24 mouse cellular contexts compared by ENCODE assay signal in genomic region chr1:60137346-60137745, GRCm38 (mm10). TPM values are rescaled to one million over a fixed set of nuclear protein-coding genes. Genes with fewer than 3 reads are reported as not detected.
DNase-seq lines count a peak whose midpoint lies in the region; ATAC-seq and TF ChIP-seq lines count a peak whose summit lies in the region.
"Had no signal": no experiment of that assay in that cellular context is flagged by ENCODE, and none has a peak within 500 bp of the region (broad histone marks: within the 10 kb centered on the region; RNA-seq: fewer than 3 reads in every experiment).

No protein-coding gene starts in this region.

- peak; percentile 64; the same call in 1 of the 2 replicates for ATAC-seq in kidney, embryonic 14.5 days (ENCODE audit: low FRiP score, low TSS enrichment)
- ATAC-seq in kidney, embryonic 16.5 days (ENCODE audit: low FRiP score, low TSS enrichment), result no peak
- ATAC-seq in megakaryocyte, adult 5-6 weeks (ENCODE audit: poor library complexity, severe bottlenecking), result no peak
- ATAC-seq: activated CD4-positive, CD25-positive, alpha-beta regulatory T cell, adult 4 months; forebrain, embryonic 14.5 days; forebrain, embryonic 16.5 days had no signal

- no peaks in the 10 kb centered on the region; the same call in 1 of the 2 replicates for H3K36me3 ChIP-seq in kidney, embryonic 14.5 days (ENCODE audit: control insufficient read depth, insufficient read depth, low read length)
- 0 out of 2 replicates have a peak, but pooled peaks cover 2% of the 10 kb centered on the region for H3K36me3 ChIP-seq in kidney, embryonic 16.5 days (ENCODE audit: insufficient read depth, low read length)
- H3K36me3 ChIP-seq in ES-E14 (ENCODE audit: control insufficient read depth, insufficient read depth, low read length, poor library complexity, severe bottlenecking), result no peaks in the 10 kb centered on the region
- H3K36me3 ChIP-seq: forebrain, embryonic 12.5 days had no signal

- no peaks in the 10 kb centered on the region for H3K4me1 ChIP-seq in kidney, embryonic 14.5 days (ENCODE audit: control insufficient read depth, insufficient read depth, low read length)
- H3K4me1 ChIP-seq in kidney, embryonic 16.5 days (ENCODE audit: insufficient read depth, low read length), result no peaks in the 10 kb centered on the region
- no peaks in the 10 kb centered on the region for H3K4me1 ChIP-seq in ES-E14 (ENCODE audit: control insufficient read depth in 2 of 2, insufficient read depth in 2 of 2, low read length in 2 of 2, poor library complexity in 1 of 2)
- H3K4me1 ChIP-seq: embryonic facial prominence, embryonic 13.5 days; embryonic facial prominence, embryonic 15.5 days; forebrain, embryonic 10.5 days; forebrain, embryonic 12.5 days had no signal

- no peaks in the 10 kb centered on the region for H3K27me3 ChIP-seq in kidney, embryonic 14.5 days (ENCODE audit: control insufficient read depth, insufficient read depth, low read length)
- no peaks in the 10 kb centered on the region for H3K27me3 ChIP-seq in kidney, embryonic 16.5 days (ENCODE audit: insufficient read depth, low read length)
- H3K27me3 ChIP-seq: embryonic facial prominence, embryonic 13.5 days; embryonic facial prominence, embryonic 15.5 days; forebrain, embryonic 12.5 days had no signal

- H3K27ac ChIP-seq in kidney, embryonic 14.5 days (ENCODE audit: low read depth, low read length), result no peak overlapping the region
- H3K27ac ChIP-seq in kidney, embryonic 16.5 days (ENCODE audit: low read length), result no peak overlapping the region
- H3K27ac ChIP-seq in ES-E14 (ENCODE audit: insufficient read depth, low read depth, low read length, poor library complexity, severe bottlenecking), result no peak overlapping the region
- H3K27ac ChIP-seq: embryonic facial prominence, embryonic 13.5 days; embryonic facial prominence, embryonic 15.5 days; forebrain, embryonic 10.5 days; forebrain, embryonic 12.5 days had no signal

- no peak overlapping the region for H3K4me2 ChIP-seq in kidney, embryonic 14.5 days (replicated peaks; ENCODE audit: low read depth, low read length)
- no peak overlapping the region for H3K4me2 ChIP-seq in kidney, embryonic 16.5 days (replicated peaks; ENCODE audit: low read depth, low read length)
- H3K4me2 ChIP-seq: embryonic facial prominence, embryonic 13.5 days; embryonic facial prominence, embryonic 15.5 days; forebrain, embryonic 12.5 days had no signal

- no peak overlapping the region for H3K4me3 ChIP-seq in kidney, embryonic 14.5 days (ENCODE audit: low read length)
- no peak overlapping the region for H3K4me3 ChIP-seq in kidney, embryonic 16.5 days (ENCODE audit: low read length)
- no peak overlapping the region for H3K4me3 ChIP-seq in ES-E14 (ENCODE audit: insufficient read depth in 1 of 2, low read depth in 1 of 2, low read length in 2 of 2, poor library complexity in 1 of 2, severe bottlenecking in 1 of 2)
- H3K4me3 ChIP-seq: embryonic facial prominence, embryonic 13.5 days; embryonic facial prominence, embryonic 15.5 days; erythroblast, embryonic 14.5 days; forebrain, embryonic 10.5 days; forebrain, embryonic 12.5 days had no signal

- H3K9ac ChIP-seq in kidney, embryonic 14.5 days (ENCODE audit: low read depth, low read length), result no peak overlapping the region
- H3K9ac ChIP-seq in kidney, embryonic 16.5 days (replicated peaks; ENCODE audit: low read length), result no peak overlapping the region
- no peak overlapping the region for H3K9ac ChIP-seq in ES-E14 (ENCODE audit: insufficient read depth, low read depth, low read length, poor library complexity, severe bottlenecking)
- H3K9ac ChIP-seq: embryonic facial prominence, embryonic 13.5 days; embryonic facial prominence, embryonic 15.5 days; forebrain, embryonic 12.5 days had no signal

- H3K9me3 ChIP-seq in kidney, embryonic 14.5 days (ENCODE audit: control insufficient read depth, low read length), result no peaks in the 10 kb centered on the region
- H3K9me3 ChIP-seq in kidney, embryonic 16.5 days (ENCODE audit: low read length), result no peaks in the 10 kb centered on the region
- H3K9me3 ChIP-seq in ES-E14 (ENCODE audit: control insufficient read depth, insufficient read depth, low read depth, low read length), result no peaks in the 10 kb centered on the region
- H3K9me3 ChIP-seq: embryonic facial prominence, embryonic 13.5 days; embryonic facial prominence, embryonic 15.5 days; forebrain, embryonic 10.5 days; forebrain, embryonic 12.5 days had no signal

- DNase-seq in ES-E14 (ENCODE audit: low read depth, low spot score) (peak; percentile 15), R1 (ENCODE audit: low read depth, low spot score) (peak; percentile 28)
- no peak for DNase-seq in adrenal gland, postnatal 36 days
- DNase-seq in urinary bladder, adult 2 months (ENCODE audit: low spot score), result no peak
- DNase-seq: adrenal gland, adult 8-10 months; adrenal gland, postnatal 14 days; cerebellum, adult 11 months; cerebellum, adult 18-20 months; cerebellum, adult 8-10 months; cerebellum, adult 9-11 months; cerebellum, postnatal 14 days; cerebellum, postnatal 36 days; embryo, embryonic 11 days had no signal

- WGBS in kidney, embryonic 14.5 days, result 52% methylated on average over 9 of the region's 9 CpGs
- 51% methylated on average over 9 of the region's 9 CpGs for WGBS in kidney, embryonic 16.5 days

- in situ Hi-C loops in ES-E14 (cut with MboI; ENCODE audit: low sequenced_read_pairs in 2 of 2, unreplicated experiment in 2 of 2), result no loop called here

TF ChIP-seq in ES-E14, 5 proteins besides CTCF, POLR2A, EP300 and RAD21:
- TF ChIP-seq ZC3H11A (IDR thresholded peaks at IDR 0.05; ENCODE audit: borderline replicate concordance, low read depth, low read length) (no peak), CHD2 (IDR thresholded peaks at IDR 0.05; ENCODE audit: low read depth, low read length) (no peak), MAFK (IDR thresholded peaks at IDR 0.05; ENCODE audit: insufficient read depth, low read depth, low read length) (no peak), HCFC1 (IDR thresholded peaks at IDR 0.05; ENCODE audit: borderline replicate concordance, insufficient read depth, low read length) (no peak), ZNF384 (IDR thresholded peaks at IDR 0.05; ENCODE audit: low read depth, low read length) (no peak)
TF ChIP-seq in ES-E14: peak in this region for 0.

RNA-seq across cellular contexts. Expression of gene Wdr12, which starts 38.9 kb away (rescaled TPM):
- polyA plus RNA-seq in kidney, embryonic 14.5 days (2014; fragmentation: Nextera tagmentation; extraction: Ambion mirVana), result 68.3 and 69.5 TPM in 2 replicates
- polyA plus RNA-seq in kidney, embryonic 16.5 days (2015; fragmentation: Nextera tagmentation; extraction: Ambion mirVana), result 58.4 and 58.8 TPM in 2 replicates
- 50.5 and 71.2 TPM in 2 replicates for total RNA-seq in ES-E14 (2012; rRNA removed)
- 10 to 100 TPM; 15.4 to 20.3 TPM for total RNA-seq in adrenal gland, postnatal 36 days (2021)
- 11.4 and 11.5 TPM in 2 replicates for total RNA-seq in megakaryocyte, adult 5-6 weeks (2015)
- 14.4 and 19.0 TPM in 2 replicates for total RNA-seq in megakaryocyte, adult 5-6 weeks (2017)
- polyA plus RNA-seq in urinary bladder, adult 2 months (2012; rRNA removed), result 13.4 TPM in 2 replicates

RNA-seq across cellular contexts. Expression of gene Carf, which starts 39.3 kb away (rescaled TPM):
- polyA plus RNA-seq in kidney, embryonic 14.5 days (2014; fragmentation: Nextera tagmentation; extraction: Ambion mirVana), result 6.1 and 9.3 TPM in 2 replicates
- polyA plus RNA-seq in kidney, embryonic 16.5 days (2015; fragmentation: Nextera tagmentation; extraction: Ambion mirVana), result 5.1 and 6.5 TPM in 2 replicates
- 4.3 and 5.4 TPM in 2 replicates for total RNA-seq in ES-E14 (2012; rRNA removed)
- 10 to 100 TPM in 1 of 2 experiments, 1 to 10 TPM in 1; 9.6 to 14.8 TPM for total RNA-seq in adrenal gland, postnatal 36 days (2021)
- total RNA-seq in megakaryocyte, adult 5-6 weeks (2015), result 6.3 and 13.1 TPM in 2 replicates
- total RNA-seq in megakaryocyte, adult 5-6 weeks (2017), result 4.1 and 4.9 TPM in 2 replicates
- 5.4 and 5.7 TPM in 2 replicates for polyA plus RNA-seq in urinary bladder, adult 2 months (2012; rRNA removed)

RNA-seq across cellular contexts. Expression of gene Nbeal1, which starts 43.1 kb away (rescaled TPM):
- polyA plus RNA-seq in kidney, embryonic 14.5 days (2014; fragmentation: Nextera tagmentation; extraction: Ambion mirVana), result 10.7 and 13.1 TPM in 2 replicates
- 6.4 and 9.2 TPM in 2 replicates for polyA plus RNA-seq in kidney, embryonic 16.5 days (2015; fragmentation: Nextera tagmentation; extraction: Ambion mirVana)
- 14.9 and 21.0 TPM in 2 replicates for total RNA-seq in ES-E14 (2012; rRNA removed)
- total RNA-seq in adrenal gland, postnatal 36 days (2021), result 10 to 100 TPM; 67.2 to 69.3 TPM
- total RNA-seq in megakaryocyte, adult 5-6 weeks (2015), result 9.9 and 12.7 TPM in 2 replicates
- total RNA-seq in megakaryocyte, adult 5-6 weeks (2017), result 8.5 and 13.1 TPM in 2 replicates
- 12.7 and 14.4 TPM in 2 replicates for polyA plus RNA-seq in urinary bladder, adult 2 months (2012; rRNA removed)

Comparison
In these comparisons a context has a peak if more than half of its experiments do, and no peak if none do; other contexts are left out.
1. DNase-seq: peak in ES-E14 (single experiment) and R1 (single experiment); none in adrenal gland, postnatal 36 days (0 of 2) and urinary bladder, adult 2 months (single experiment).